Mouse (Mus musculus) cerebral cortex, adult 2 months (tissue): Measurements from ENCODE around the gene Pdik1l.

ENCODE experiments used
- WGBS: fragments of 180-500 bp; shearing (Covaris S2); methylation state at CpG from one replicate; pipeline ENCODE4 v1.1.7; 2018; 5-methylcytosine and 5-hydroxymethylcytosine counted together

Gene Pdik1l

DNA sequence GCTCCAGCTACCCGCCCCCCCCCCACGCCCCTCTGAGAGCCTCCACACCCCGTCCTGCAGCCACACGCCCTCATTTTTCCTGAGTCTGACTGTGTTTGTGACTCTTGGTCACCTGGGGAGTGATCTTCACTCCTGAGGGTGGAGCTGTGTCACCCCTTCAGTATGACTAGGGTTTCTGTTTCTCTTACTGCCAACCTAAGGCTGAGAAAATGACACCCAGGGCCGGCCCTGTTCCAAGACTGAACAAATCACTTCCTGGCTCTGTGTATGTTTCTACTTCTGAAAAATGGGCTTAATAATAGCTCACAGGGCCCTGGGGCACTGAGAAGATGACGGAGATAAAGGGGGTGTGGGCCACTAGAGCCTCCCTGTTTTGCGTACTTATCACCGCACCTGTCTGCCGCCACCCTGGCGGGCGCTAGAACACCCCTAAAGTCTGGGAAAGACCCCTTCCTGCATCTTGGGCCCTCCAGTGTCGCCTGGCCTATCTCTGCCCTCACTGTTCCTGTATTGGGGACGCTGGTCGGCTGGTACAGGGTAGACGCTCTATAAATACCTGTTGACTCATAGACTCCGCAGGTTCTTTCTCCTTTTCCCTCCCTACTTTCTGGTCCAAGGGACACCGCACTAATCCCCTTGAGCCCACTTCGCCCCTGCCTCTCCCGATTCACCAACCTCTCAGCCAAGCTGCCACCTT lies 50.0 kb downstream of the Pdik1l start:
- WGBS = 52% methylated on average over 19 of the region's 19 CpGs

DNA sequence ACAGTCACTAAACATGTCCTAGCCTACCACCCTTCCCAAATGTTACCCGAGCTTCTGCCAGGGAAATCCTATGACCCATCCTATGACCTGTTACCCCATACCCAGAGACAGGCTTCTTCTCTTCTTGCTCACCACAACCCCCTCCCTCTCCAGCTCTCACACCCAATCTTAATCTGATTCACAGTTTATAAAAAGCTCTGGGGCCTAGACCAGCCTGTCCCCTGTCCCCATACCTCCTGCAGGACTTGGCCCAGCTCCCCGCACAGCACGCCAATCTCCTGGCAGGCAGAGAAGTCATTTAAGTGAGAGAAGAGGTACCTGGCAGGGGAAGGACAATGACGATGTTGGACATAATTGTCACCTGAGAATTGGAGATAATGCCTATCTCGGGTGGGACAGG lies 52.8 kb downstream of the Pdik1l start:
- 88% methylated on average over 5 of the region's 5 CpGs for WGBS

DNA sequence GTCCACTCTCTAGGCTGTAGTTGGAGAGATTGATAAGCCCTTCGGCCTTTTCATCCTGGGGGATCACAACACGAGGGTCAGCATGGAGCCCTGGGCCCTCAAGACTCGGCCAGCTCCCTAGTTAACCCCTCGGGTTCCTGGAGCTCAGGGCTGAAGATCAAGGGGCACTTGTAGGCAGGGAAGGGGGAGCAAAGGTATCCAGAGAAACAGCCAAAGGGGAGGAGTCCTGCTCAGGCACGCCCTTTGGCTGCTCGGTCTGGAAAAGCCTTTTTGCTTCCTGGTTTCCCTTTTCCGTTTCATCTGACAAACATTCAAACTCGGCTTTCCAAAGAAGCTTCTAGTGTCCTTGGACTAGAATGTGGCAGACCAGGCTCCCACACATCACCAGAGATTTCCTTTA lies 57.3 kb downstream of the Pdik1l start:
- 61% methylated on average over 8 of the region's 8 CpGs for WGBS

DNA sequence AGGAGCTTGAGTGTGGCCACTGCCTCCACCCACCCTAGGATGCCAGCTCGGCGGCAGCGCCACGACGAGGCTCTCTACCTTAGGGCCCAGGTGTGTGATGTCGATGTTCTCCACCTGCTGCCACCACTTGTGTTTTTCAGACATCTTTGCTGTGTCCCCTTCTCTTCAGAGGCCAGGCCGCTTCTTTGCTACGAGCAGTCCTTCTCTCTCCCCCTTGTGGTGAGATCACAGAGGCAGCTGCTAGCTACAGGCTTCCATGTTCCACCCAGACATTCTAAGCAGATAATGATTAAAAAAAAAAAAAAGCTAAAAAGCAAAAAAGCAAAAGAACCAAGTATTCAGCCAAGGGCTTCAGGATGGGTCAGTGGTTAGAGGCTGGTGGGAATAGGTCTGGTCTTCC lies 60.5 kb downstream of the Pdik1l start, which contains the start of gene Catsper4:
Catsper4 (minus strand) TSS at position 190 of the 400 bp plus-strand sequence.
- WGBS = 74% methylated on average over 8 of the region's 8 CpGs
